Mouse (Mus musculus): Measurements from ENCODE around the gene Doc2b.

The Doc2b gene

DNA sequence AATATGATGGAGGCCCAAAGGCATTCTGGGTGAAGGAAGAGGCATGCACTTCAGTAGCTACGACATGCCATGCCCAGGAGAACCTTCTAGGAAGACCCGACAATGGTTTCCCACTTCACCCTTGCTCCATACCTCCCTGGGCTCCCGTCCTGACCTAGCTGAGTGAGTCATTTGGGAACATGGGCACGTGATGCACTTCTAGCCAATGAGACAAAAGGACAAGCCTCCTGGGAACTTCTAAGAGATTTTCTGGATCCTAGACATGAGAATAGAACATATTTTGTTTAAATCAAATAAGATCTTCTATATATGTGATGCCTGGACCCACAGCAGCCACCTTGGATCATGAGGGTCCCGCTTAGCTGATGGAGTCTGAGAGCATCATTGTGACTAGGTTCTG, 3.3 kb downstream of the Doc2b start:
- no peak for DNase-seq

GRCm38 (mm10) chr11:75785897-75786296, 10.0 kb downstream of the Doc2b start:
- DNase-seq: no peak

DNA sequence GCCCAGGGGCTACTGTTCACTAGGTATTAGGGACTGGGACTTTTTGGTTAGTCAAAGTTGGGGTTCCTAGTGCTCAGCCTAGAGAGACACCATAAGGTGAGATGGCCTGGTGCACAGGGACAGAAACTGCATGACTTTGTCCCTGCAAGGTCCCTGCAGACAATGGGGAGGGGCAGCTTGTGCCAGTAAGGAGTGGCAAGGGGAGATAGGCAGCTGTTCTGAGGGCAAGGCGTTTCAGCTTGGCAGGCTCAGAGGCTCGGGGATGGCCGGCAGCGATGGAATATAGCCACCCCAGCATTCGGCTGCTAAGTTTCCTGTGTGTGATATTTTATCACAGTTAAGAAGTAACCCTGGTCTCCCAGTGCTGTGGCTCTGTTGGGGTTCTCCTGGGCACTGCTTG, 12.1 kb downstream of the Doc2b start:
- DNase-seq: no peak

- peak; percentile 88 to 91 for DNase-seq
These were observed 13.9 kb downstream of the Doc2b start for GRCm38 (mm10) chr11:75781919-75782318.

DNA sequence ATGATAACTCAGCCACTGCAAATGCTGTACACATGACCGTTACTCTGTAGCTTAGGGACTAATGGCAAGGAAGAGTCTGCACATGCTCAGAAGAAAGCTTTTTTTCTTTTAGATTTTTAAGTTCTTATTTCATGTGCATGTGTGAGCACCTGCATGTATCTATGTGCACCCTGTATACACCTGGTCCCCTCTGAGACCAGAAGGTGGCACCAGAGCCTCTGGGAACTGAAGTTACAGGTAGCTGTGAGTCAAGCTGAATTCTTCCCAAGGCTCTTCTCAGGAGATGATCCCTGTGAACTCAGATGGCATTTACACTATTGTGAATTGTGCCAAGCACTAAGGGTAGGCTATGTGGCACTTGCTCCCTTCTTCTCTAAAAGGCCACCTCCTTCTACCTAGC, 19.9 kb downstream of the Doc2b start:
- DNase-seq: no peak

GRCm38 (mm10) chr11:75772562-75772961, 23.3 kb downstream of the Doc2b start:
- DNase-seq: no peak

GRCm38 (mm10) chr11:75769206-75769605, 26.6 kb downstream of the Doc2b start:
- DNase-seq: peak; percentile 94

GRCm38 (mm10) chr11:75768091-75768989, 27.5 kb downstream of the Doc2b start:
- no peak for DNase-seq

DNA sequence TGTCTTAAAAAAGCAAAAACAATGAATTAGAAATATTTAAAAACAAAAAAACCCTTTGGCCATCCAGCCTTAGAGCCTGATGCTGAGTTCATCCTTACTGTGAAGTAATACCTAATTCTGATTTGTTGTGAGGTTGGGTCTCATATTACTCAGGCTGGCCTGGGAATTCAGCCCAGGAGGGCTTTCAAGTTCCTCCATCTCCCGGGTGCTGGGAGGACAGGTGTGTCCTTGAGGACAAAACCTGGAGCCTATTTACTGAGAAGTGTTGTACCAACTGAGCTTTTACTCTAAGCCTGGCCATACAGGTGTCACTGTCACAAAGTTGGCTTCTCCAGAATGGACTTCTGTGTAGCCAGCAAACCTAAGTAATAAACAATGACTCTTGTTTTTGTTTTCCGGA, 28.8 kb downstream of the Doc2b start:
- no peak for DNase-seq

GRCm38 (mm10) chr11:75765161-75765560, 30.7 kb downstream of the Doc2b start:
- no peak for DNase-seq

GRCm38 (mm10) chr11:75764521-75765023, 31.3 kb downstream of the Doc2b start:
- no peak for DNase-seq

GRCm38 (mm10) chr11:75762708-75763107, 33.1 kb downstream of the Doc2b start:
- DNase-seq: no peak

DNA sequence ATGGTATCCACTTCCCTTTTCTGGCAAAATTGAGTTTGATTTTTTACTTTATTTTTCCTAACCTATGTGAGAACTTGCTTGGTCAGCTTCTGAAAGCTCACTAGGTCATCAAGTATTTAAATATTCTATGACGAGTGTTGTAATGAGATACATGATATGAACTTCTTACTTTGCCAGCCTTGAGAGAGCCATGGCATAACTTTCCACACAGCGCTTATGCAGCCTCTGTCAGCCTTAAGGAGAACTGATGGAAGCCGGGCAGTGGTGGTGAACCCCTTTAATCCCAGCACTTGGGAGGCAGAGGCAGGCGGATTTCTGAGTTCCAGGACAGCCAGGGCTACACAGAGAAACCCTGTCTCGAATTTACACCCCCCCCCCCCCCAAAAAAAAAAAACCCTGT, 35.1 kb downstream of the Doc2b start:
- no peak for DNase-seq

GRCm38 (mm10) chr11:75758553-75758952, 37.3 kb downstream of the Doc2b start:
- no peak for DNase-seq

GRCm38 (mm10) chr11:75756687-75757086, 39.2 kb downstream of the Doc2b start:
- no peak for DNase-seq

GRCm38 (mm10) chr11:75751082-75751481, 44.8 kb downstream of the Doc2b start:
- no peak for DNase-seq

GRCm38 (mm10) chr11:75750537-75750936, 45.3 kb downstream of the Doc2b start:
- peak; percentile 41 to 48 for DNase-seq

DNA sequence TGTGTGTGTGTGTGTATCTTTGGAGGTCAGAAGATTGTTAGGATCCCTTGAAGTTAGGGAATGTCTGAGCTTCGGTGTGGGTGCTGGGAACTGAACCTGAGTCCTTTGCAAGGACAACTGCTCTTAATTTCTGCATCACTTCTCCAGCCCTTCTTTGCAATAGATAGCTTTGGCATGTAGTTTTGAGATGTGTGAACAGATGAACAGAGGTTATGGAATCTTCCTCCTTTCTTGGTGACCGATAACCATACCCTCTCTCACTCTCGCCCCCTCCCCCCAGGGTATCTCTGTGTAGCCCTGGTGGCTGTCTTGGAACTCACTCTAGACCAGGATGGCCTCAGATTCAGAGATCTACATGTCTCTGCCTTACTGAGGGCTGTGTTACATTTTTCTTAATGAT, 51.1 kb downstream of the Doc2b start:
- no peak for DNase-seq

DNA sequence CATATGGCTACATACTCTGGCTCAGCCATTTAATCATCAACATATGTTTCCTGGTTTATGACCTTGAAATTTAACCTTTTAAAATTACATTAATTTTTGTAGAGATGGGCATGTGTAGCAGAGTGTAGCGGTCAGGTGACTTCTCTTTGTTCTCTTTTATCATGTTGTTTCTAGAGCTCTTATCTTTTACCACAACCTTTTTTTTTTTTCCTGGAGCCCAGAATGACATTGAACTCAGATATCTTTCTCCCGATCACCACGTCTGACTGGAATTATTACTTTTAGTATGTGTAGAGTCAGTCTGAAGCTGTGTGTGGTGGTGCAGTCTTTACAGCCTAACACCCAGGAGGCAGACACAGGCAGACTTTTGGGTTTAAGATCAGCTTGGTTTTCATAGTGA, 54.2 kb downstream of the Doc2b start:
- DNase-seq: no peak

DNA sequence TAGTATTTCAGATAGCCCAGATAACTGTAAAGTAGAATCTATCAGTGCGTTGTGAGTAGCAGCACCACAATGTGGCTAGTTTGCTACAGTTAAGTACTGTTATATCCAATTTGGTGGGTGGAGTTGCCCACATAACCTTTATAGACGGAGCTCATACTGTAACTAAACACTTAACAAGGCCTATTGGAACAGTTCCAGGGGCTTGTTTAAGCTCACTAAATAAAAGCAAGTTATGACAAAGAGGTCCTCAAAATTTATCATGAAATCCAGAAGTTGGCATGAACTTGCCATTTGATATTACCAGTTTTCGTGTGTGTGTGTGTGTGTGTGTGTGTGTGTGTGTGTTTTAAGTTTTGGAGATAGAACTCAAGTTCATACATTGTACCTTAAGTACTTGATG, 55.6 kb downstream of the Doc2b start:
- DNase-seq: no peak

- no peak for DNase-seq
These were observed 57.4 kb downstream of the Doc2b start for GRCm38 (mm10) chr11:75738477-75738821.

DNA sequence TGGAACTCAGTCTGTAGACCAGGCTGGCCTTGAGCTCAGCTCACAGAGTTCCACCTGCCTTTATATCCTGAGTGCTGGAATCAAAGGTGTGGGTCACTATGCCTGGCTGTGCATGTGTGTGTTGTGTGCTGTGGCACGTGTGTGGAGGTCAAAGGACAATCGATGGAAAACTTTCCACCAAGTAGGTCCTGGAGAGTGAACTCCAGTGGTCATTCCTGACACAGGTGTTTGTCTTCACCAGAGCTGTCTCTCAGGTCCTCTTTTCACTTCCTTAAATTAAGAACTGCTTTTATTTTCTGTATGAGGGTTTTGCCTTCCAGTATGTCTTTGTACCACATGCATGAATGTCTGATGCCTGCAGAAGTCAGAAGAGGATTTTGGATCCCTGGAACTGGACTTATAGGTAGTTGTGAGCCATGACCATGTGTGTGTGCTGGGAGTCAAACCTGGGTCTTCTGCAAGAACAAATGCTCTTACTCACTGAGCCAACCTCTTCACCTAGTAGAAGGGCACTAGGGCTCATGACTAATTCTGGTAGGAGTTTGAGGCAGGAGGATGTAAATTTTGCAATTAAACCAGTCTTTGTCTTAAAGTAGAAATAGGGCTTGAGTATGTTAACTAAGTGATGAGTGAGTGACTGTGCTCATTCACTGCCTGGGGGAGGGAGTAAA, 57.9 kb downstream of the Doc2b start:
- no peak for DNase-seq

DNA sequence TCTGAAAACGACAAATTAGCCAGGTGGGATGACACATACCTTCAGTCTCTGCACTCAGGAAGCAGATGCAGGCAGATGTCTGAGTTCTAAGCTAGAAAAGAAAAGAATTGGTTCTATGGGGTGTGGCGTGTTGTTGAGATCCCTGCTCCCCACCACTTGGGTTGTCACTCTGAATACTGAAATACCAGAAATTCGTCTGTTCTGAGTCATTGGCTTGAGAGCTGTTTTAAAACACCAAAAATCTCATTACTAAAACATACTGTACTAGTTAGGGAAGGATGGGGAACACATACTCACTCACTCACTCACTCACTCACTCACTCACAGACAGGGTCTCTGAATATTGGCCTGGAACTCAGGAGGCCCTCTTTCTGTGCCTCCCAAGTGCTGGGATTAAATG, 58.9 kb downstream of the Doc2b start:
- no peak for DNase-seq

All from cerebellum, postnatal 10 days (tissue).